Mouse (Mus musculus): Measurements from ENCODE around the gene Zcchc14.
"Not testable (repeated sequence)": the region's sequence is repeated elsewhere in the genome, so short reads cannot be mapped to it uniquely, and the experiment has no call there.

Zcchc14 gene

DNA sequence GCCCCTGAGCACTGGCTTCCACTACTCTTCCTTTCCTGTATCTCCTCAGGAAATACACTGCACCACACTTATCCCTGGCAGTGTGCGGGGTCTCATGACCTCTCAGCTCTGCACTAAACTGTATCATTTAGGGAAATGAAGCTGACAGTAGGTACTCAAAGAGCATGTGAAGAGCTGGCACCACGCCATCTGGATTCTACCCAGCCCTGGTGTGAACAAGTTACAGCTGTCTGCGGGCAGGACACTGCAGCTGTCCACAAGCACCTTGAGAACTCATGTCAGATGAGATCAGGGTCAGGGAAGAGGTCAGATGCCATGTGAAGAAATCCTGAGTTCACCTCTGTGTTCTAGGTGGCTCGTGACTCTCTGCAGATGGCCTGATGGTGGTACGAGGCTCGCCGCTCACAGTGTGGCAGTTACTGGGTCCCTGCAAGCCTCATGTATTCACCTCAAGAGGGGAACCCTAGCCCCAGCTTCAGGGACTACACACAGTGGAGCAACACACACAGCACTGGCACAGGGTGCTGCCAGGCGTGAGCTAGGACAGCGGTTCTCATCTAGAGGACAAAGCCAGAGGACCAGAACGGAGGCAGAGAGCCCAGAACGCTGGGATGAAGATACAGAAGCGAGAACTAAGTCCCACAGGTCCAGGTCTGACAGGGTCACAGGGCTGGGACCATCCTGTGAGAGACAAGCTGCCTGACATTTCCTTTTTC is 31.7 kb downstream of the Zcchc14 start:
- DNase-seq = peak; percentile 53

DNA sequence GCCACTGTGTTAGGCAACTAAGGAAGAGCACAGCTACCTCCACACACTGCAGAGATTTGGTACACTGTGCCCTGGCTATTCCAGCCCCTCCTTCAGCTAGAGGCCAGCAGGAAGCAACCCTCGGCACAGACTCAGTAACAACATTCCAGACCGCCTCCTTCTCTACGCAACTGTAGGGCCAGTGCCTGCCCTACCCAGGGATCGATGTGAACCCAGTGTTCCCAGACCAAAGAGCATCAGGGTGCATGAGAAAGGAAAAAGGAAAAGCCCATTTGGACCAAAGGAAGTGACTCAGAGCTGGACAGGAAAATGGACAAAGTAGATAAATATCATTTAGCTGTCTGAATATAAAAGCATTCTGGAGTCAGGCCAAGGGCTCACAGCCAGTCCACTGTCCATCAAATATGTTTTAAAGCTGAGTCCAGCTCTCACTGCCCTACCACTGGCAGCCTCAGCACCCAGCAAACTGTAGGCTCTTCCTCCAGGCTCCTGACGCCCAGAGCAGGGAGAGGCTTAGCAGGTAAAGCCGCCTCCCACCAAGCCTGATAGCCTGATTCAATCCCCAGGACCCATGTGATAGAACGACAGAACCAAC is 33.2 kb downstream of the Zcchc14 start:
- DNase-seq = no peak

GRCm38 (mm10) chr8:121613419-121613818 is 39.3 kb downstream of the Zcchc14 start:
- DNase-seq = no peak

DNA sequence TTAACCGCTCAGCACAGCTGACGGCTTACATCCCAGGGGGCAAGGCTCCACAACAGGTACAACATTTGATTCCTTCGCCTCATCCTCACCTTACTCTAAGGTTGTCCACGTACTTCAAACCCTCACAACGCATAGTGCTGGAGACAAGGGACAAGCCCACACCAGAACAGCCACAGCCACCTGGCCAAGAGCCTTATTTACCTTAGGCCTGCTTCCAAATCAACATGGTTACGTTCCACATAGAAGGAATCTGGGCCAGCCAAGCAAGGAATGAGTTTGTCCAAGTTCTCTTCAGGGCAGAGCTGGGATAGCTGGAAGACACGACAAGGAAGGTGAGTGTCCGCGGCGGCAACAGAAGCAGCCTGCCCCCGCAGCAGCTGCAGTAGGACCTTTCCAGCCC is 42.8 kb downstream of the Zcchc14 start:
- no peak for DNase-seq

GRCm38 (mm10) chr8:121609251-121609650 is 43.5 kb downstream of the Zcchc14 start:
- no peak for DNase-seq

- no peak for DNase-seq
These were observed 45.0 kb downstream of the Zcchc14 start for GRCm38 (mm10) chr8:121607661-121608060.

- DNase-seq = no peak
These were observed 48.9 kb downstream of the Zcchc14 start for GRCm38 (mm10) chr8:121603801-121604200.

- DNase-seq = peak; percentile 76
These were observed 49.8 kb downstream of the Zcchc14 start for GRCm38 (mm10) chr8:121602860-121603259.

DNA sequence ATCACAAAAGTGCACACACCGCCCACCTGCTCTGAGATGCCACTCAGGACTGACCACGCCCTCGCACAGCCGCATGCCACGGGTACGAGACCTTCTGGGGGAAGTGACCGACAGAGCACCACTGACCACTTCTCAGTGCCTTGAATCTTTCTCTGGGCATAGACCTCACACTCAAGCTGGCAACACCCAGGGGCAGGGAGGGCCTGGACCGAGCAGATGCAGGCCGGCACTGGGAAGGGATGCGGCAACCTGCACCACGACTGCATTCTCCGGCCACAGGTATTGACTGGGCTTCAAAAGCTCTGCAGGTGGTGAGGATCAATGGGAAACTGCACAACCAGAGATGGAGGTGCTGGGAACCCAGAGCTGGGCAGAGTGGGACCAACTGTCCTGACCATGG is 50.3 kb downstream of the Zcchc14 start:
- no peak for DNase-seq

GRCm38 (mm10) chr8:121599842-121600241 is 52.9 kb downstream of the Zcchc14 start:
- DNase-seq = no peak

- peak; percentile 75 for DNase-seq
These were observed 53.8 kb downstream of the Zcchc14 start for GRCm38 (mm10) chr8:121598892-121599291.

- no peak for DNase-seq
These were observed 54.5 kb downstream of the Zcchc14 start for GRCm38 (mm10) chr8:121598190-121598589.

DNA sequence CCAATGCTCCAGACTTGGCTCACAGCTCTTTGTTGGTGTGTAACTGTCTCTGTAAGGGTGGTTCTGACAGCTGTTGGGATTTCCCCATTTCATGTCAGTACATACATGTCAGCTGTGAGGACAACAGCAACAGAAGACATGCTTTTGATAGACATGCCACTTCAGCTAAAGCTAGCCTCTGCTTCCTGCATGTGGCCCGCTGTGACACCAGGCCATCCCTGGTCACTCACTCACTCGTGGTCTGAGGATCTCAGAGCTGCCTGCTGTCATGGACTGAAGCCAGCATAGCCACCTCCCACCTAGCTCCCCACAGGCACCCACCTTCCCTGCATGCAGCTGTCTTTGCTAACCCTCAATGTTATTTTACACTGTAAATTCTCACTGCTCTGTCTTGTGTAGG is 55.2 kb downstream of the Zcchc14 start:
- DNase-seq = not testable (repeated sequence)

DNA sequence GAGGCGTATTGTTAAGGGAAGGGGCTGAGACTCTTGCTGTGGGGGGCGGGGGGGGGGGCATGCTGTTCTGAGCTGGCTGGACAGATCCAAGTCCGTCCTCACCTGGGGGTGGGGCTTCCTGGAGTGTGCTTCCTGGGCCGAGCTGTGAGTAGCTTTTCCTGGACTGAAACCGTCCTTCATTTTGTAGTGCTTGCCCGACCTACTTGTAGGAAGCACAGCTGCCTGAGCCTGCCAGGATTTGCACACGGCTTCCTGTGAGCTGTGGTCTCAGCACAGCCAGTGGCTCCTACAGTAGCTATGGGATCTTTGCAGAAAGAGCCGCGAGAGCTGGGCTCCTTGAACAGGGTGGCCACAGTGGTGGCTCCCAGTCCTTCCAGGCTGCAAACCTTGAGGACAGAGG is 58.7 kb downstream of the Zcchc14 start:
- no peak for DNase-seq

GRCm38 (mm10) chr8:121593293-121593692 is 59.4 kb downstream of the Zcchc14 start:
- DNase-seq = no peak

DNA sequence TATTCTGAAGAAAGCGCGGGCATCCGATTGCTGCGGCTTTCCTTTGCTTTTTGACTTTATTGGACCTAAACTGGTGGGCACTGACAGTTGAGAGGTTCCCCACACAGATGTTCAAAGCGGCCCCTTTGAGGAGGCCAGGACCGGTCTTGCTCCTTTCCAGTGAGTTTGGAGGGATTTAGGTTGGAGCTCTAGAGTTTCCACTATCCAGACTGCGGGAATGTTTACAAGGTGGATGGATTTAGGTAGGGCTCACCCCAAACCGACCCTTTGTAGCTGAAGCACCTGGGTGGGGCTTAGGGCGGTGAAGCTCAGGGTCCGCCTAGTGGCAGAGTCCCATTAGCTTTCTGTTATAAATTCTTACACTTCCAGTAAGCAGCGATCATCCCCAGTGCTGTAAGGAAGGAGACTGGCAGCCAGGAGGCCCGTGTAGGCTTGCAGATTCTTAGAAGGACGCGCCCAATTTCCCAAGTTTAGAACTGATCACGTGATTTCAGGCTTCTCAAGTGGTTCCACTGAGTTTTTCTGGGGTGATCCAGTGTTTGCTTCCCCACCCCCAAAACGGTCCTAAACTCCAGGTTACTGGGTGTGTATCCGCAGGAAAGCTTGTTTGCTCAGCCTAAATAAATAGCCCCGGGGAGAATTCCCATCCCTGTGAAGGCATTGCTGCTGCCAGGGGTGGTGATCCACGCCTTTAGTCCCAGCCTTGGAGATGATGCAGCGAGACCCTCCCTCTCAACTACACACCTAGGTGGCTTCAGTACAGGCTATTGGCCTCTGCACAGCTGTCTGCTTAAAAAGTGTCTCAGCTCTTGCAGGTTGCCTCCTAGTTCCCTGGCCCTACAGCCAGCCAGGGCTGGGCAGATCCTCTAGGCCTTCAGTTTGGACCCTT is 61.3 kb downstream of the Zcchc14 start:
- no peak for DNase-seq

DNA sequence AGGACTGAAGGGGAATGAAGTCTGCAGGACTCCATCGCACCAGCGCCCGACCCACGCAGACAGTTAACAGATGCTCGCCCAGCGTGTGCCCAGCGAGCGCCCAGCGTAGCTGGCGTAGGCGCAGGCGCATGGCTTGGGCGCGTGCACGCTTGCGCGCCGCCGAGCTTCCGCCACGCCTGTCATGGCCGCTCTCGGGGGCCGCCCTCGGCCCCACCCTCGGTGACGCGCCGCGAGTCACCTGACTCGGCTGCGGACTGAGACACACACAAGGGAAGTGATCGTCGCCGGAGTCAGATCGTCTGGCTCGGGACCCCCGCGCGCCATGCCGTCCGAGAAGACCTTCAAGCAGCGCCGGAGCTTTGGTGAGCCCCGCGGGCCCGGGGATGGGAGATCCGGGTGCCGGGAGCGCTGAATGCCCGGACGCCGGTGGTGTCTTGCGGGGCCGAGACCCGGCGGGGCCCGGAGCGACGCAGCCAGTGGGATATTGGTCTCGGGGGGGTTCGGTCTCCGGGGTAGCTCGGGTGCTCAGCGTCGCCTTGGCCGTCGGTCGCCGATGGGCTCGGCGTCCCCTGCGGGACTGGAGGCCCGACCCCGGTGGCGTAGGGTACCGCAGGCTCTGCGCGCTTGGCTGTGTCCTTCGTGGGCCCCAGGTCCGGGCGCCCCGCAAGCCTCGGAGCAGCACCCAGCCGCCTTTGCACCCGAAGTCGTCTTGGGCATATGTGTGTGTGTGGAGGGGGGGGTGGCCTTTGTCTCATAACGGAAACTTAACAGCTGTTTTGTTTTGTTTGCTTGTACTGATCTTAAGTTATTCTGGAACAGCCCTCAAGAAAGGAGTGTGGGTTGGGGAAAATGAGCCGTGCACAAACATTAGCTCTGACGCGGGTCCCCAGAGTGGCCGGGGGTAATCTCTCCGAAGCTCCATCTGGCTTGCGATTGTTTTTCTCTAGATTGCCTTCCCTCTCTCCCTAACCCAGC is 62.2 kb downstream of the Zcchc14 start, which contains the start of gene Map1lc3b:
Gene Map1lc3b, plus strand, starts transcription at position 159 of the 975 bp plus-strand sequence.
- peak; percentile 96 for DNase-seq

- DNase-seq = no peak
These were observed 63.4 kb downstream of the Zcchc14 start for GRCm38 (mm10) chr8:121589205-121589726.

DNA sequence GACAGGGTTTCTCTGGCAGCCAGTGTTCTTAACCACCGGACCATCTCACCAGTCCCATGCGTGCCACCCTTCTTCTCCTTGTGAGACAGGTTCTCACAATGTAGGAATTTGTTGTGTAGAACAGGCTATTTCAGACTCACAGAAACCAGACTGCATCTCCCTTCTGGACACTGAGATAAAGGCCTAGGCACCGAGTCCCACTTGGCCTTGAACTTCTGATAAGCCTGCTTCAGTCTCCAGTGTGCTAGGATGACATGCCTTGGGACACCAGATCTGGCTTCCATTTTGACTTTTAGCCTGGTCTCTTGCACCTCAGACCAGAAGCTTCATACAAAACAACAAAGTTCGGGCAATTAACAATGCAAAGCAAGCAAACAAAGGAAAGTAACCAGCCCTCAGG is 64.0 kb downstream of the Zcchc14 start:
- no peak for DNase-seq

DNA sequence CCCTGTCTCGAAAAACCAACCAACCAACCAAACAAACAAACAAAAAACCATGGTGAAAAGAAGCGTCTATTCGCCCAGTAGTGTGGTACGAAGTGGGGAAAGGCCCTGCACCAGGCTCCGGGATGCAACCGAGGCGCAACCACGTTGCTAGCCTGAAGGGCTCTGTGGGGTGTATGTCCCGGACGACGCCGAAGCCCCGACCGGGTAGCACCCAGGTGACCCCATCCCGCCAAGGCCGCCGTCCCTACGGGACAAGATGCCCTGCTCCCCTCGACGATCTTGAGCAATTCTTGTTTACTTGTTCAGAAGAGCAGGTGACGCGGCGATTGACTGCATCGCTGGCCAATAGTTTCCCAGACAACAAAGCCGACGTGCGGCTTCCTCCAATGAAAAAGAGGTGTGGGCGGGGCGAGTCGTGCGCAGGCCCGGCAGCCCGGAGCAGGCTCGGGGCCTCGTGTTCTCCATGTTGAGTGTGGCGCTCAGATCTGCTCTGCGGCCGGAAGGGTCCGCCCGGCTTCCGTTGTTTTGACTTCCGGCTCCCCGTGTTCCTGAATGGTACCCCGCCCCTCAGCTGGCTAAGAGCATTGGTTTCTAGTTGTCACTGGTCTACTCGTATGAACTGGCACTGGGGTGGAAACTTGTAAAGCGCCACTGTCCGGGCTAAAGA is 67.4 kb downstream of the Zcchc14 start:
- peak; percentile 99 for DNase-seq

DNA sequence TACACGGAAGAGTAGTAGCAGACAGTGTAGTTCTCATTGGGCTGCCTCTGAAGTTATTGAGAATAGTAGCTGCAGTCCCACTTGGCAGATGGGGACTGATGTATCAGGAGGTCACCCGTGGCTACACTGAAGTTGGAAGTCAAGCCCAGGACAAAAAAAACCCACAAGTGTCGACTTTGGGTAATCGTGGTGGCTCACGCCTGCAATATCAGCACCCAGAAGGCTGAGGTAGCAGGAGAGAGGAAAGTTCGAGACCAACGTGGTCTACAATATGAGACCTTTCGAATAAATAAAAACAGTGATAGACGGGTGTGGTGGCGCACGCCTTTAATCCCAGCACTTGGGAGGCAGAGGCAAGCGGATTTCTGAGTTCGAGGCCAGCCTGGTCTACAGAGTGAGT is 68.0 kb downstream of the Zcchc14 start:
- DNase-seq = no peak

GRCm38 (mm10) chr8:121583653-121584052 is 69.0 kb downstream of the Zcchc14 start:
- DNase-seq = no peak

Measured in right cerebral cortex, postnatal 14 days (tissue).